Mouse (Mus musculus) hindbrain, embryonic 12.5 days (tissue): ENCODE data around the gene Ptgr2. TPM values are rescaled to one million over a fixed set of nuclear protein-coding genes. Genes with fewer than 3 reads are reported as not detected.
"Not testable (repeated sequence)": the region's sequence is repeated elsewhere in the genome, so short reads cannot be mapped to it uniquely, and the experiment has no call there.

ENCODE experiments used
- ATAC-seq: fragments of 200-750 bp; cut with Nextera tagmentation; 2 replicates; pipeline ENCODE4 v1.8.0; 2017; ENCODE audit warnings: moderate TSS enrichment; ENCODE audit not compliant: low FRiP score
- H3K27ac ChIP-seq: fragments of 300-500 bp; sonication (generic); 2 replicates; pipeline ENCODE4 v1.5.1; 2016; ENCODE audit warnings: mild to moderate bottlenecking
- H3K27me3 ChIP-seq: fragments of 300-500 bp; sonication (generic); 2 replicates; pipeline ENCODE4 v1.6.1; 2016; ENCODE audit warnings: mild to moderate bottlenecking
- H3K36me3 ChIP-seq: fragments of 300-500 bp; sonication (generic); 2 replicates; pipeline ENCODE4 v1.6.1; 2016; ENCODE audit warnings: mild to moderate bottlenecking
- H3K4me1 ChIP-seq: fragments of 300-500 bp; sonication (generic); 2 replicates; pipeline ENCODE4 v1.6.1; 2016
- H3K4me2 ChIP-seq: fragments of 300-500 bp; sonication (generic); replicated peaks from 2 replicates; pipeline ENCODE4 v1.6.1; 2016; ENCODE audit warnings: mild to moderate bottlenecking
- H3K4me3 ChIP-seq: fragments of 300-500 bp; sonication (generic); 2 replicates; pipeline ENCODE4 v1.5.1; 2016; ENCODE audit warnings: mild to moderate bottlenecking
- H3K9ac ChIP-seq: fragments of 300-500 bp; sonication (generic); 2 replicates; pipeline ENCODE4 v1.6.1; 2016; ENCODE audit warnings: mild to moderate bottlenecking, moderate library complexity
- H3K9me3 ChIP-seq: fragments of 300-500 bp; sonication (generic); replicated peaks from 2 replicates; pipeline ENCODE4 v1.6.1; 2016; ENCODE audit warnings: mild to moderate bottlenecking
- WGBS: fragments of 180-500 bp; shearing (Covaris S2); methylation state at CpG from one replicate; pipeline ENCODE4 v1.1.7; 2016; 5-methylcytosine and 5-hydroxymethylcytosine counted together
- polyA plus RNA-seq: library from polyadenylated mRNA; unstranded; fragments of >200 nt; fragmentation: Nextera tagmentation; extraction: Ambion mirVana; gene quantifications from 2 replicates; pipeline ENCODE4 v1.2.1, GENCODE M21; 2016

Gene Ptgr2
- polyA plus RNA-seq, 1 experiment from 2014 or later, result 16.0 TPM

DNA sequence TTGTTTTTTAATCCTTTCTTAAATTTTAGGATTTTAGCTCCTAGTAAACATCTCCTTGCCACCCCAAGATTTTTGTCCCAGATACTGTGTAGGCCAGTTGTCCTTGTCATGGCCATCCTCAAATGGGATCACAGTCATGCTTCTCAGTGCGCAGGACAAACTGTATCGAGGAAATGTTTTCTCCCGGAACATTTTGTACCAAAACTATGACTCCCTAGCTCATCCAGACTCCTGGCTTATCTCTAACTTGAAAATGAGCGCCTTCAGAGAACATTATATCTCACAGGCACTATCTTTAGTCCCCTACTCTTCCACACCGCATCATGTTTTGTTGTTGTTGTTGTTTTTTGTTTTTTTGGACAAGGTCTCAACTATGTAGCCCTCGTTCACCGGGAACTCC, 31.0 kb downstream of the Ptgr2 start:
- Histone ChIP-seq H3K27ac (peak overlapping the region; percentile 93; the same call in 1 of the 2 replicates), H3K4me1 (peaks cover 21% of the 10 kb centered on the region), H3K27me3 (no peaks in the 10 kb centered on the region), H3K36me3 (no peaks in the 10 kb centered on the region), H3K4me3 (peak overlapping the region; percentile 88), H3K9me3 (no peaks in the 10 kb centered on the region), H3K9ac (peak overlapping the region; percentile 92), H3K4me2 (peak overlapping the region; percentile 57)
- 49% methylated on average over 7 of the region's 7 CpGs for WGBS
- no peak for ATAC-seq

DNA sequence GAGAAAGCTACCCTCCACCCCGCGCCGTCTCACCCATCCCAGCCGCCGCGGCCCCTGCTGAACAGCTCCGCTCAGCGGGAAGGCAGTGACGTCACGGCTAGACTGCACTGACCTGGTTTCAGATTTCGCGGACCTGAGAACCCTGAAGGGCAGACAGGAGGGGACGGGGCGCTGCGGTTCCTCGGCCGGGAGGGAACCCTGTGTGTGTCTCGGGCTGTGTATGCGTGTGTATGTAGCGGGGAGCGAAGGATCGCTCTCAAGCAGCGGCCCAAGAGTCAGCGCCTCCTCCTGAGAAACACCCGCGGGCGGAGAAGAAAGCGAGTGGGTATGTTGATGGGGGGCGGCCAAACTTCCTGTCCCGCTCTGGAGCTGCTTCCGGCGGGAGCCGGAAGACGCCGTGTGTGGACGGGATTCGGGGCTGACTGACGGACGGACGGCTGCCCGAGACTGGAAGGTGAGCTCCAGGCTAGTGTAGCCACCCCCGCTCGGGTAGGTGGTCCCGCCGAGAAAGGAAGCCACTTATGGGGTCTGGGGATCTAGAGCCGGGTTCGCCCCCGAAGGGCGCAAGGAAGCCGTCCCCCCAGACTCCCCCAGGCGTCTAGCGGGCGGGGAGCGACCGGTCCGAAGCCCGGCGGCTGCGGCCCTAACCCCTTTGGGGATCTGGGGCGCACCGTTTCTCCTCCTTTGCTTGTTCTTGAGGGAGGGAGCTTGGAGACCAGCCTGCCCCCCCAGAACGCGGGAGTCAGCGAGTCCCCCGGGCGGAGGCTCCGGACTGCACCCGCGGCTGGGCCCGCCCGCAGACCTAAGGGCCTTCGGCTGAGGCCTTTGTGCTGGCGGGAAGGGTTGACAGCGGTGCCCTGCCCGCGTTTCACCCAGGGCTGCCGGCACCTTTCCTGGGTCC, 31.9 kb downstream of the Ptgr2 start, which contains the start of gene Zfp410:
Zfp410 (plus strand) TSS at position 132 of the 901 bp plus-strand sequence.
- peak within 1 kb of the TSS; percentile 57 for H3K4me2 ChIP-seq
- peak within 1 kb of the TSS; percentile 88 for H3K4me3 ChIP-seq
- peak; percentile 96 for ATAC-seq
- peak within 1 kb of the TSS; percentile 93 for H3K27ac ChIP-seq
- H3K9ac ChIP-seq, result peak within 1 kb of the TSS; percentile 92
- no peaks in the 10 kb centered on the region for H3K9me3 ChIP-seq
- no peaks in the 10 kb centered on the region for H3K36me3 ChIP-seq
- WGBS, result under 1% methylated on average over 61 of the region's 77 CpGs
- H3K4me1 ChIP-seq, result peaks cover 21% of the 10 kb centered on the region
- H3K27me3 ChIP-seq, result no peaks in the 10 kb centered on the region

DNA sequence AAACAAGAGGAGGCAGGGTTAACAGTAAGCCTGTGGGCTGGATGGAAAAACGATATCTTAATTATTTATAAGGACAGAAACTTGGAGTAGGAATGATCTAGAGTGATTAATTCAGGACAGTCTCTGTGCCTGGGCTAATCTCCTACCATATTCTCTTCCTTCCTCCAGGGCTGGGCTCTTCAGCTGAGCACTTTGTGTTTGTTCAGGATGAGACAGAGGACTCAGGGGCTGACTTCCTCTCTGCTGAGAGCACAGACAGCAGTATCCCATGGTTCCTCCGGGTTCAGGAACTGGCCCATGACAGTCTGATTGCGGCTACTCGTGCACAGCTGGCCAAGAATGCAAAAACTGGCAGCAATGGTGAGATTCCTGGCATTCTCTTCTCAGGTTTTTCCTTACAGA, 42.1 kb downstream of the Ptgr2 start:
- Histone ChIP-seq H3K27me3 (no peaks in the 10 kb centered on the region), H3K9ac (no peak overlapping the region), H3K9me3 (no peaks in the 10 kb centered on the region), H3K4me2 (no peak overlapping the region), H3K4me3 (no peak overlapping the region), H3K36me3 (peaks cover 66% of the 10 kb centered on the region), H3K4me1 (no peaks in the 10 kb centered on the region), H3K27ac (no peak overlapping the region)
- ATAC-seq, result no peak
- WGBS, result 85% methylated on average over 4 of the region's 4 CpGs

DNA sequence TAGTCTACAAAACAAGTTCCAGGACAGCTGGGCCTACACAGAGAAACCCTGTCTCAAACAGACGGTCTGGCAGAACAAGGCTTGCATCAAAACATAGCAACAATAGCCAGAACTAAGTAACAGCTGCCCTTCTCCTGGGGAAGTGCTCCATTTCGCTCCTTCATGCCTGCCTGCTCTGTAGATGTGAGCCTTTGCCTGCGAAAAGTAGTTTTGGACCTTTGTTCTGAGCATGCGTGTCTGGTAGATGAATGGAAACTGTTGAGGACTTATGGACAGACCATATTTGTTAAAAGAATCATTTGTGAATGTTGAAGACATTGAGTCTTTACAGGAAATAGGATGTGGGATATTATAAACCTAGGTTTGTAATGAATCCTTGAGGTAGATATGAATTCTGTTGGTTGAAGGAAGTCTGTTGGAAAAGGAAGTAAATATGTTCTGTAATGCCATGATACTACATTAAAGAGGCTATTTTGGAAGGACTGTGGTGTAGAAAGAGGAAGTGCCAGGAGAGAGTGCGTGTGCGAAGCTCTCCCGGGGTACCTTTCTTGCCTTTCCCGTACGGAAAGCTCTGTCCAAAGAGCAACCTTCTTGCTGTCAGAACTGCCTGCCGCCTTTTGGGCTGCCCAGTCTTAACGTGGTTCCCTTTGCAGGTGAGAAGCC, 52.1 kb downstream of the Ptgr2 start:
- ATAC-seq, result no peak
- H3K4me3 ChIP-seq, result no peak overlapping the region
- no peak overlapping the region for H3K4me2 ChIP-seq
- no peak overlapping the region for H3K27ac ChIP-seq
- peaks cover 80% of the 10 kb centered on the region for H3K36me3 ChIP-seq
- WGBS, result 92% methylated on average over 11 of the region's 11 CpGs
- no peaks in the 10 kb centered on the region for H3K27me3 ChIP-seq
- H3K9me3 ChIP-seq, result no peaks in the 10 kb centered on the region
- H3K9ac ChIP-seq, result no peak overlapping the region
- no peaks in the 10 kb centered on the region for H3K4me1 ChIP-seq

DNA sequence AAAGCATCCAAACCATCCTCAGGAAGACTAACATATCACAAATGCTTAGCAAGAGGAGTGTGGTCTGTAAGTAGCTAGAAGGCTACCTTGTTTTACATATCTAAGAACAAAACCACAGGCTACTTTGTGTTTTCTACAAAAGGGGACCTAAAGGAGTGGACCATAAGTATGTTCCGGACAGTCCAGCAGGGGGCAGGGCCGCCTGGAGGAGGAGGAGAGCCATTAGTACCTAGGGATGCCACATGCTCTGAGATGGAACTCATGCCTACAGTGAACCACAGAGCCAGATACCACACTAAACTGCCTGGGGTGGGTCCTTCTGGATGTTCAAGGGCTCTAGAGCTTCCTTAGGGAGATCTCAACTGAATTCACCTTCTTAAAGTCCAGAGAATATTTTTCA, 62.2 kb downstream of the Ptgr2 start:
- WGBS, result 41% methylated on average over 2 of the region's 2 CpGs
- ATAC-seq, result no peak
- Histone ChIP-seq H3K27ac (no peak overlapping the region), H3K4me2 (no peak overlapping the region), H3K9ac (no peak overlapping the region), H3K27me3 (no peaks in the 10 kb centered on the region), H3K4me1 (no peaks in the 10 kb centered on the region), H3K9me3 (no peaks in the 10 kb centered on the region), H3K36me3 (peaks cover 61% of the 10 kb centered on the region), H3K4me3 (no peak overlapping the region)

DNA sequence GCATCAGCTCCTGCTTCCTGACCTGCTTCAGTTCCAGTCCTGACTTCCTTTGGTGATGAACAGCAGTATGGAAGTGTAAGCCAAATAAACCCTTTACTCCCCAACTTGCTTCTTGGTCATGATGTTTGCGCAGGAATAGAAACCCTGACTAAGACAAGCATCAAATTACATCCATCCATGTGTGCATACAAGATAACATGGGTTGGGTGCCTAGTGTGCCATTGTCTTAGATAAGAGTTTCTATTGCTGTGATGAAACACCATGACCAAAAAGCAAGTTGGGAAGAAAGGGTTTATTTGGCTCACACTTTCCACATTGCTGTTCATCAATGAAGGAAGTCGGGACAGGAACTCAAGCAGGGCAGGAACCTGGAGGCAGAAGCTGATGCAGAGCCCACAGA, 73.7 kb downstream of the Ptgr2 start:
- WGBS, result 90% methylated on average over 2 of the region's 2 CpGs
- not testable (repeated sequence) for H3K4me3 ChIP-seq, ATAC-seq

DNA sequence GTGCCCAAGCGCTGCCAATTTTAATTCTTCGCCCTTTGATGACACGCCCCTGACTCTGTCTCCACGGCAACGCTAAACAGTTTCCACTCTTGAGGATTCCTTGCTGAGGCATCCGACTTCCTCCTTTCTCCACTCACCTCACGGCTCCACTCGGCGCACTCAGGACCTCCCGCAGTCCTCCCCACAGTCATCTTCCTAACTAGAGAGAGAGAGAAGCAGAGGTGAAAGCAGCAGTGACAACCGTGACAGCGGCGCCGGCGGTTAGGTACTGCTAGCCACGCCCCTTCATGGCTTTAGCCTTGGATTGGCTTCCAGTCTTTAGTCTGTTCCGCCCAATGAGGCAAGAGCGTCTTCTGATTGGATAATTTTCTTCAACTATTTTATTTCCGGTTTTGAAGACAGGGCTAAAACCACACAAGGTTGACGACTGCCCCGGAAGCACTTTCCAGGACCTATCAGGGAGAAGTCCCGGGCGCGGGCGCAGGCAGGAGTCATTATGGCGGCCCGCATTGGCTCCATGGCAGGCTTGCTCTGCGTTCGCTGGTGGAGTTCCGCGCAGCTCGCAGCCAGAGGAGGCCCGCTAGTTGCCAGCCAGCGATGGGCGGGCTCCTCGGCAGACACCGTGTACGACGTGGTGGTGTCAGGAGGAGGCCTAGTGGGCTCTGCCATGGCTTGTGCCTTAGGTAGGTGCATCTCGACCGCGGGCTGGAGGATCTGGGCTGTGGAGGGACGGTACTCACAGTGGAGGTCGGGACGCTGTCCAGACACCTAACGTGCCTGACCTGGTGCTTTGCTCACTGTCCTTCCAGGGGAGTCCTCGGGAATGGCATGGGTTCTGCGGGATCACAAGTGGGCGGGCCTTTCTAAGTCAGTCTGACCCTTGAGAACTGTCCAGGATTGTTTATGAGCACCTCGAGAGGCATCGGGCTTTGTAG, 76.8 kb downstream of the Ptgr2 start, which contains the start of the genes Coq6 and Fam161b:
Coq6 (plus strand) TSS at position 103 of the 935 bp plus-strand sequence.
Fam161b (minus strand) TSS at position 279 of the 935 bp plus-strand sequence.
- no peaks in the 10 kb centered on the region for H3K9me3 ChIP-seq
- H3K4me2 ChIP-seq, result peak within 1 kb of the TSS; percentile 72
- H3K4me1 ChIP-seq, result peaks cover 18% of the 10 kb centered on the region
- H3K27ac ChIP-seq, result peak within 1 kb of the TSS; percentile 64
- H3K27me3 ChIP-seq, result no peaks in the 10 kb centered on the region
- under 1% methylated on average over 51 of the region's 51 CpGs for whole genome bisulfite sequencing
- H3K4me3 ChIP-seq, result peak within 1 kb of the TSS; percentile 97
- peak; percentile 99 for ATAC-seq
- peaks cover 7% of the 10 kb centered on the region for H3K36me3 ChIP-seq
- peak within 1 kb of the TSS; percentile 84 for H3K9ac ChIP-seq

More for the DNA sequence above, 73.7 kb downstream of the Ptgr2 start:
- Histone ChIP-seq H3K36me3 (peaks cover 37% of the 10 kb centered on the region), H3K4me1 (peaks cover 18% of the 10 kb centered on the region)
- not testable (repeated sequence) for H3K27ac ChIP-seq, H3K27me3 ChIP-seq, H3K9me3 ChIP-seq, H3K9ac ChIP-seq, H3K4me2 ChIP-seq

DNA sequence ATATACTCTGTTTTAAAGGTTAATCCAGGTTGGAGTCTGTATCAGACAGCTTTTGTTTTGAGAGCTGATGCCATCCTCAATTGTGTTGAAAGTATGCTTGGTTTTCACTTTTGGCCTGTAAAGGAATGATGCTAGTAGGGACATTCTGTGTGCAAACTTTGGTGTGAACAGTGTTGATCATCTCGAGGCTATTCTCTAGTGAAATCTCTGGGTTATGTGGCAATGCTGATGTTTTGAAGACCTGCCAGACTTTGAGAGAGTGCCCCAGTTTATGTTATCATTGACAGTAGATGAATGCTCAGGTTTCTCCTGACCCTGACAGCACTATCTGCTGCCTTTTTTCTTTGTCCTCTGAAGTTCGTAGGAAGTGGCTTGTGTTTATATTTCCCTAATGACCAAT, 77.8 kb downstream of the Ptgr2 start:
- Histone ChIP-seq H3K4me1 (peaks cover 18% of the 10 kb centered on the region), H3K9ac (peak overlapping the region; percentile 84; the same call in 1 of the 2 replicates), H3K9me3 (no peaks in the 10 kb centered on the region), H3K4me3 (peak overlapping the region; percentile 97), H3K27me3 (no peaks in the 10 kb centered on the region), H3K4me2 (peak overlapping the region; percentile 72), H3K27ac (no peak overlapping the region), H3K36me3 (peaks cover 10% of the 10 kb centered on the region; the same call in 1 of the 2 replicates)
- ATAC-seq, result no peak
- WGBS, result 78% methylated on average over 2 of the region's 2 CpGs

DNA sequence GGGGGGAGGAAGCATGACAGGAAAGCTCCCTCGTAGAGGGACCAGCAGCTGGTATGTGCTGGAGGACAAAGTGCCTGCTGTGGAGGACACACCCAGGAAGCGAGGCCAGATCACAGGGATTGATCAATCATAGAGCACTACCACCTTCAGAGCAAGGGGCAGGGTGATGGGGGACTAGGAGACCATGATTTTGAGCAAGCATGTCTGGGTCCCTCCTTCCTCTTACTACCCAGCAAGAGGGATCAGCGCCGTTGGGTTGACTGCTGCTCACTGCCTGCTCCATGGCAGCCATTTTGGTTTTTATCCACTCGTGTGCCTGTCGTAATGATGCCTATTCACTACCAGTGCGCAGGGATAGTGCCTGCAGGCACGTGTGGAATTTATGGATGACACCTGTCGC, 79.3 kb downstream of the Ptgr2 start:
- peaks cover 24% of the 10 kb centered on the region for H3K36me3 ChIP-seq
- H3K9me3 ChIP-seq, result no peaks in the 10 kb centered on the region
- no peak for ATAC-seq
- no peak overlapping the region for H3K4me3 ChIP-seq
- H3K27ac ChIP-seq, result no peak overlapping the region
- no peak overlapping the region for H3K9ac ChIP-seq
- H3K4me2 ChIP-seq, result no peak overlapping the region
- WGBS, result 78% methylated on average over 9 of the region's 9 CpGs
- peaks cover 18% of the 10 kb centered on the region for H3K4me1 ChIP-seq
- no peaks in the 10 kb centered on the region for H3K27me3 ChIP-seq

DNA sequence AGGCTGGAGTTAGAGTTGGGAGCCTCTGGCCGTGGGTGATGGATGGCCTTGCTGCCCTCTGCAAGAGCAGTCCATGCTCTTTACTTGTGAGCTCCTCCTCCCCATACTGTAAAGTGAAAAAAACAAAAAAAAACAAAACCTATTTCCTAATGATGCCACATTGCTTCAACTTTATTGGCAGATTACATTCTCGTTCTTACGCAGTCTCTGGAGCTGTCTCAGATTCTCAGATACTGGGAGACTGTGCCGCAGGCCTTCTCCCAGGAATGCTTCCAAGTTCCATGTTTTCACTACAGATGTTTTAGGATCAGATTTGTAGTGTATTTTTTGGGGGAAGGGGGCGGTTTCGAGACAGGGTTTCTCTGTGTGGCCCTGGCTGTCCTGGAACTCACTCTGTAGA, 80.1 kb downstream of the Ptgr2 start:
- Histone ChIP-seq H3K36me3 (peaks cover 33% of the 10 kb centered on the region), H3K27ac (no peak overlapping the region), H3K4me2 (no peak overlapping the region), H3K4me3 (no peak overlapping the region), H3K4me1 (peaks cover 18% of the 10 kb centered on the region), H3K9ac (no peak overlapping the region), H3K9me3 (no peaks in the 10 kb centered on the region), H3K27me3 (no peaks in the 10 kb centered on the region)
- 96% methylated on average over 6 of the region's 6 CpGs for WGBS
- ATAC-seq, result no peak
